Mouse (Mus musculus) embryonic facial prominence, embryonic 10.5 days (tissue): ENCODE results near the gene Selplg. TPM values are rescaled to one million over a fixed set of nuclear protein-coding genes. Genes with fewer than 3 reads are reported as not detected.
"Not testable (repeated sequence)": the region's sequence is repeated elsewhere in the genome, so short reads cannot be mapped to it uniquely, and the experiment has no call there.

Source experiments
- DNase-seq: peaks from one replicate; pipeline ENCODE4 v3.0.0-alpha.2; 2017; ENCODE audit warnings: low spot score
- H3K27ac ChIP-seq: fragments of 300-500 bp; sonication (generic); replicated peaks from 2 replicates; pipeline ENCODE4 v1.5.1; 2016; ENCODE audit warnings: mild to moderate bottlenecking
- H3K27me3 ChIP-seq: fragments of 300-500 bp; sonication (generic); replicated peaks from 2 replicates; pipeline ENCODE4 v1.6.1; 2016; ENCODE audit warnings: low read depth, mild to moderate bottlenecking; ENCODE audit not compliant: poor library complexity, severe bottlenecking
- H3K36me3 ChIP-seq: fragments of 300-500 bp; sonication (generic); replicated peaks from 2 replicates; pipeline ENCODE4 v1.6.1; 2016; ENCODE audit warnings: mild to moderate bottlenecking, moderate library complexity
- H3K4me1 ChIP-seq: fragments of 300-500 bp; sonication (generic); 2 replicates; pipeline ENCODE4 v1.6.1; 2016
- H3K4me3 ChIP-seq: fragments of 300-500 bp; sonication (generic); 2 replicates; pipeline ENCODE4 v1.5.1; 2016; ENCODE audit warnings: mild to moderate bottlenecking, moderate library complexity
- H3K9me3 ChIP-seq: fragments of 300-500 bp; sonication (generic); 2 replicates; pipeline ENCODE4 v1.6.1; 2016; ENCODE audit warnings: mild to moderate bottlenecking
- WGBS: fragments of 180-500 bp; shearing (Covaris S2); methylation state at CpG from one replicate; pipeline ENCODE4 v1.1.7; 2016; 5-methylcytosine and 5-hydroxymethylcytosine counted together
- polyA plus RNA-seq: library from polyadenylated mRNA; unstranded; fragments of >200 nt; fragmentation: Nextera tagmentation; extraction: Ambion mirVana; gene quantifications from 2 replicates; pipeline ENCODE4 v1.2.1, GENCODE M21; 2016

Gene Selplg
- polyA plus RNA-seq, 1 experiment from 2014 or later, result 0.83 TPM

DNA sequence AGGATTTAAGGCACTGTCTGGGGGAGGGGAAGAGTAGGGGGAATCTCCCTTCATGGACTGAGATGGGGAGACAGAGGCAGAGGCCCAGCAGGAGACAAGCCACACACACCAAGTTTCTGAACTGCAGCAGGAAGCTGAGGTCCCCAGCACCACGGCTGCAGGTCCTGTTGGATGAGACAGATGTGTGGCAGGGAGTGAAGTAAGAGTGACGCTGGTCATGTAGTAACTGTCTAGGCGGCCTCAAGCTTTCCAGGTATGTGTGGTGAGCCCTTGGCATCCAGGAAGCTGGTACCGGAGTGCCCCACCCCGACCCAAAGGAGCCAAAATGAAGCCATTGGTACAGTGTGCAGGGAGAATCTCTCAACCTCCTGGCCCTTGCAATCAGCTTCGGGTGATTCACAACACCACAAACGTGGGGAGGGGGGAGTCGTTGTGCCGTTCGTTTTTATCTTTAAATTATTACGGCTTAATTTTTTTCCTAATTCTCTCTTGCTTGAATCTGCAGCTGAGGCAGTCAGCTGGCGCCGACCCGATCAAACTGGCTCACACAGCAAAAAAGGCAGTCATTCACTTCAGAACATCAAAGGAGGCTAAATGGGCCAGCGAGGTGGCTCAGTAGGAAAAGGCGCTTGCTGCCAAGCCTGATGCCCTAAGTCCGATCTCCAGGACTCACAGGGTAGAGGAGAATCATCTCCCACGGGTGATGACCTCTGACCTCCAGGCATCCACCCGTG, 35.1 kb downstream of the Selplg start:
- peaks cover 85% of the 10 kb centered on the region for H3K4me1 ChIP-seq
- H3K9me3 ChIP-seq, result no peaks in the 10 kb centered on the region
- H3K36me3 ChIP-seq, result peaks cover 34% of the 10 kb centered on the region
- peak overlapping the region; percentile 86 for H3K27ac ChIP-seq
- H3K4me3 ChIP-seq, result peak overlapping the region; percentile 65
- WGBS, result 6% methylated on average over 19 of the region's 19 CpGs
- peak; percentile 49 for DNase-seq
- peaks cover 33% of the 10 kb centered on the region for H3K27me3 ChIP-seq

- peaks cover 33% of the 10 kb centered on the region for H3K27me3 ChIP-seq
- no peaks in the 10 kb centered on the region for H3K9me3 ChIP-seq
- peaks cover 92% of the 10 kb centered on the region for H3K4me1 ChIP-seq
- H3K27ac ChIP-seq, result peak overlapping the region; percentile 86
- H3K36me3 ChIP-seq, result peaks cover 34% of the 10 kb centered on the region
- 4% methylated on average over 13 of the region's 13 CpGs for WGBS
- DNase-seq, result peak; percentile 96
- H3K4me3 ChIP-seq, result peak overlapping the region; percentile 65
Measured at GRCm38 (mm10) chr5:113796401-113797148, 35.9 kb downstream of the Selplg start.

DNA sequence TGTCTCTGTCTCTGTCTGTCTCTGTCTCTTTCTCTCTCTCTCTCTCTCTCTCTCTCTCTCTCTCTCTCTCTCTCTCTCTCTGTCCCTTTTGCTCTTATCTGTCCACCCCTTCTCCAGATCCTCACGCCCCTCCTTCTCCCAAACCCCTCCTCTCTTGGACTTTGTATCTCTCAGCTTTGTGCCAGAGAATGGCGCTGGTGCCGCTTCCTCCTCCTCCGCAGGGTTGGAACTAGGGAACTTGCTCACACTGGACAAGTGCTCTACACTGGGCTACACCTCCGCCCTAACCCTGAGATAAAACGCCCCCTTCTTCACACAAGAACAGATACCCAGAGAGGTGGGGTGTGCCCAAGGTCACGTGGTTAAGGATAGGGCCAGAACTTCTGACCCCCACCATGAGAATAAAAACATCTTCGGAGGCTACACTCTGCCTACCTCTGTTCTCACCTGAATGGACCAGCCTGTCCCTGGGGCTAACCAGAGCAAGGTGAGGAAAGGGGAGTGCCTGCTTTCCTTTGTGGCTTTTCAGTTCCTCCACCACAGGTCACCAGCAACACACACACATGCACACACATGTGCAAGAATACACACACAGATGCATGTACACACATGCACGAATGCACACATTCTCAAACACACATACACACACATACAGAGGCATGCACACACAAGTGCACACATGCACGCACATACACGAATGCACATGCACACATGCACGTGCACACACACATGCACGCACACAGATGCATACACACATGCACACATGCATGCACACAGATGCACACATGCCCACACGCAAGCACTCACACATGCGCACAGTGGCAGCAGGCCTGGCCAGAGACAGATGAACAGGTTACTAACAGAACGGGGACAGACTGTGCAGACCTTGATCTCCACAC, 41.0 kb downstream of the Selplg start:
- H3K4me1 ChIP-seq, result peaks cover 84% of the 10 kb centered on the region
- H3K27ac ChIP-seq, result peak overlapping the region; percentile 61

DNA sequence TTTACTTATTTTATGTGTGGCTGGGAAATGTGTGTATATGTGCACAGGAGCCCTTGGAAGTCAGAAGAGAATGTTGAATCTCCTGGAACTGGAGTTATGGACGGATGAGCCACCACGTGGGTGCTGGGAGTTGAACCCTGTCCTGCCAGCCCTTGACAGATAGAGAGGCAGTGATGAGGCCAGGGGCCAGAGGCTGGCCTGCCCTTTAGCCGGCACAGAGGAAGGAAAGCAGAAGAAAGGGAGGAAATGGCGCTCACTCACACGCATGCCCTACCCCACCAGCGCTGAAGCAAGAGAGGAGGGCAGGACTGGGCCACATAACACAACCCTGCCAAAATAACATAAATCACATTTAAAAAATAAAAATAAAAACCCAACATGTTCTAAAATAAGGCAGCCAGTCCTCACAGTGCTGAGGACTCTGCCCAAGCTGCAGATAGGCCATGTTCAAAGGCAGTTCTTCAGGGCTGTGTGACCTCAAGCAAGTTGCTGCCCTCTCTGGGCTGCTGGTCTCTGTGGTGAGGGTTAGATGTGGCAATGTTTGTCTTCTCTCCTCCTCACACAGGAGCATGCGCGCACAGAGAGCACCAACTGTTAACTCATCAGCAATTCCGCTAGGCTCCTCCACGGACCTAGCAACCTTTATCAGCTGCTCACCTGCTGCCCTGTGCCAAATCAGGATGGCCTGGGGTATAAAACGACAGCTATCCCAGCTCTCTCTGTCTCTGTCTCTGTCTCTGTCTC, 41.8 kb downstream of the Selplg start:
- DNase-seq, result no peak
- 78% methylated on average over 11 of the region's 11 CpGs for WGBS
- Histone ChIP-seq H3K36me3 (peaks cover 30% of the 10 kb centered on the region), H3K4me1 (peaks cover 77% of the 10 kb centered on the region), H3K27me3 (peaks cover 12% of the 10 kb centered on the region; the same call in 1 of the 2 replicates), H3K9me3 (no peaks in the 10 kb centered on the region), H3K27ac (peak overlapping the region; percentile 61), H3K4me3 (no peak overlapping the region)

More for the DNA sequence above, 41.0 kb downstream of the Selplg start:
- peaks cover 34% of the 10 kb centered on the region for H3K36me3 ChIP-seq
- 85% methylated on average over 16 of the region's 16 CpGs for WGBS
- DNase-seq, result no peak
- no peaks in the 10 kb centered on the region for H3K9me3 ChIP-seq
- H3K27me3 ChIP-seq, result peaks cover 12% of the 10 kb centered on the region; the same call in 1 of the 2 replicates
- H3K4me3 ChIP-seq, result no peak overlapping the region

DNA sequence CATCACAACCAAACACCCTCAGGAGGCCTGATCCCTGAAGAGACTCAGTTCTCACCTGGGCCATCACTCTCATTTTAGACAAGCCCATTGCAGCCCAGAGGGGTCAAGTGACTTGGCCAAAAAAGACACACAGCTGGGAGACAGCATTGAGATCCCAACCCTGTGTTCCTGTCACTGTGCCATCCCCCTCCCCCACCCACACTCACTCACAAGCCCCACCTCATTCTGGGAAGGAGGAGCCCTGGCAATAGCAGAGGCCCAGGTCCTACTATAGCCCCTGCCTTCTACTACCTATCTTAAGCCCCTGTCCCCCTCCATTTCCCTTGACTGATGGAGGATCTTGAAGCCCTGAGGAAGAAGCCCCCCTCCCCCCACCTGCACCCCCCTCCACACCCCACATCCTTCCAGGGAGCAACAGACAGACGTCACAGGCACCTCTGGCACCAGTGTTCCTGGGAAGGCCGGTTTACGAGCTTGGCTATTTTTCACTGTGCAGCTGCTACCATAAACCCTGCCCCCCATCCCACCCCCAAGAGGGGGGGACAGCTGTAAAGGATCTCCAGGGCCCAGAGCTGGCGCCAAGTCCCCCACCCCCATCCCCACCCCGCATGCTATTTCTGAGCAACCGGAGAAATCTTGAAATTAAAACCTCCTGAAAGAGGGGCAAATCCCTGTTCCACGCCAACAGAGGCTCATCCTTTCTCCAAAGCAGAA, 43.2 kb downstream of the Selplg start:
- peak; percentile 55 for DNase-seq
- peak overlapping the region; percentile 81 for H3K27ac ChIP-seq
- no peaks in the 10 kb centered on the region for H3K9me3 ChIP-seq
- 0 out of 2 replicates have a peak overlapping the region, but pooled peaks have one; percentile 13 for H3K4me3 ChIP-seq
- peaks cover 72% of the 10 kb centered on the region for H3K4me1 ChIP-seq
- H3K36me3 ChIP-seq, result peaks cover 16% of the 10 kb centered on the region
- H3K27me3 ChIP-seq, result no peaks in the 10 kb centered on the region; the same call in 1 of the 2 replicates
- 42% methylated on average over 7 of the region's 7 CpGs for WGBS

- Histone ChIP-seq H3K9me3 (no peaks in the 10 kb centered on the region), H3K4me3 (0 out of 2 replicates have a peak overlapping the region, but pooled peaks have one; percentile 13), H3K4me1 (peaks cover 71% of the 10 kb centered on the region), H3K27ac (peak overlapping the region; percentile 81), H3K27me3 (no peaks in the 10 kb centered on the region; the same call in 1 of the 2 replicates), H3K36me3 (peaks cover 10% of the 10 kb centered on the region)
- DNase-seq, result no peak
- WGBS, result 30% methylated on average over 6 of the region's 6 CpGs
Measured at GRCm38 (mm10) chr5:113788645-113789044, 43.8 kb downstream of the Selplg start.

DNA sequence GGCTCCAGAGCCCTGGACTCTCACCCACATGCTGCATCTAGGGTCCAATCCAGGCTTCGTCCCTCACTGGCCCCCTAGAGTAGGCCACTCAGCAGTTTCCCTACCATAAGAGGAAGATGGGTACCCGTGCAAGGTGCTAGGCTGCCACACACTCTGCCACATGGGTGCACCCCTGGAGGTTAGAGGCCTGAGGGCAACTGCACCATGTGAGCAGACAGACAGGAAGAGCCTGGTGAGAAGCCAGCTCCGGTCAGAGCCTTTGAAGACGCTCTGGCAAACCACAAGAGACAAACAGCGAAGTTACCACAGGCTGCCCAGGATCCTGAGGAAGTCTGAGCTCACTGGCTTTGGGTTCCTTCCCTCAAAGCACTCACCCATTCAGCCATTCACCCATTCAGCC, 45.5 kb downstream of the Selplg start:
- 81% methylated on average over 5 of the region's 5 CpGs for WGBS

DNA sequence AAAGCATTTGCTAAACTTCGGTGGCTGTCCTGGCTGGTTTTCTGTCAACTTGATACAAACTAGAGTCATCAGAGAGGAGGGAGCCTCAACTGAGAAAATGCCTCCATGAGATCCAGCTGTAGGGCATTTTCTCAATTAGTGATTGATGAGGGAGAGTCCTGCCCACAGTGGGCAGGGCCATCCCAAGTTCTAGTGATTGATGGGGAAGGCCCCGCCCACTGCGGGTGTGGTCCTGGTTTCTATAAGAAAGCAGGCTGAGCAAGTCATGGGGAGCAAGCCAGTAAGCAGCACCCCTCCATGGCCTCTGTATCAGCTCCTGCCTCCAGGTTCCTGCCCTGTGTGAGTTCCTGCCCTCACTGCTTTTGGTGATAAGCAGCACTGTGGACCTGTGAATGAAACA, 48.3 kb downstream of the Selplg start:
- Histone ChIP-seq H3K4me3 (peak overlapping the region; percentile 37), H3K27ac (peak overlapping the region; percentile 83), H3K4me1 (peaks cover 60% of the 10 kb centered on the region), H3K27me3 (peaks cover 12% of the 10 kb centered on the region)
- not testable (repeated sequence) for H3K36me3 ChIP-seq, H3K9me3 ChIP-seq
- peak; percentile 57 for DNase-seq
- WGBS, result 35% methylated on average over 3 of the region's 3 CpGs

More for the DNA sequence above, 45.5 kb downstream of the Selplg start:
- peaks cover 68% of the 10 kb centered on the region for H3K4me1 ChIP-seq
- no peaks in the 10 kb centered on the region for H3K36me3 ChIP-seq
- no peak for DNase-seq
- H3K4me3 ChIP-seq, result no peak overlapping the region
- H3K27me3 ChIP-seq, result peaks cover 12% of the 10 kb centered on the region
- peak overlapping the region; percentile 40; the same call in 1 of the 2 replicates for H3K27ac ChIP-seq
- no peaks in the 10 kb centered on the region for H3K9me3 ChIP-seq

- DNase-seq, result peak; percentile 73
- Histone ChIP-seq H3K9me3 (no peaks in the 10 kb centered on the region), H3K27me3 (peaks cover 12% of the 10 kb centered on the region), H3K36me3 (peaks cover 5% of the 10 kb centered on the region), H3K4me1 (peaks cover 55% of the 10 kb centered on the region), H3K27ac (peak overlapping the region; percentile 83), H3K4me3 (peak overlapping the region; percentile 37)
- WGBS, result 10% methylated on average over 12 of the region's 12 CpGs
Measured at GRCm38 (mm10) chr5:113783581-113784001, 48.9 kb downstream of the Selplg start.

- peaks cover 13% of the 10 kb centered on the region for H3K36me3 ChIP-seq
- WGBS, result 87% methylated on average over 7 of the region's 7 CpGs
- no peaks in the 10 kb centered on the region for H3K9me3 ChIP-seq
- H3K27me3 ChIP-seq, result peaks cover 12% of the 10 kb centered on the region
- no peak overlapping the region for H3K4me3 ChIP-seq
- H3K27ac ChIP-seq, result peak overlapping the region; percentile 83
- peaks cover 46% of the 10 kb centered on the region for H3K4me1 ChIP-seq
- no peak for DNase-seq
Measured at GRCm38 (mm10) chr5:113782624-113783023, 49.8 kb downstream of the Selplg start.

GRCm38 (mm10) chr5:113781875-113782274, 50.6 kb downstream of the Selplg start:
- Histone ChIP-seq H3K9me3 (no peaks in the 10 kb centered on the region), H3K4me1 (peaks cover 43% of the 10 kb centered on the region), H3K4me3 (no peak overlapping the region), H3K36me3 (peaks cover 20% of the 10 kb centered on the region), H3K27ac (peak overlapping the region; percentile 20; the same call in 1 of the 2 replicates), H3K27me3 (peaks cover 12% of the 10 kb centered on the region)
- no peak for DNase-seq
- WGBS, result 75% methylated on average over 7 of the region's 7 CpGs
